Mouse (Mus musculus) heart, postnatal 14 days (tissue): ENCODE data around the gene Trim31. TPM values are rescaled to one million over a fixed set of nuclear protein-coding genes. Genes with fewer than 3 reads are reported as not detected.
A peak's percentile ranks its signal among the peaks of the same experiment; 100 is the strongest.

Experiments
- DNase-seq, 2 experiments: peaks; one replicate each; pipeline ENCODE4 v3.0.0; 2021 to 2022
- intact Hi-C: fragments of 180-260 bp; cut with DNase I; formaldehyde crosslinking; loops from one replicate; pipeline ENCODE4 v1.15.1; 2025
- total RNA-seq, 2 experiments: library from RNA; stranded (reverse); gene quantifications; 2 replicates each; pipeline ENCODE4 v1.2.3; 2021

The Trim31 gene
- total RNA-seq, 2 experiments from 2014 or later, result not detected

DNA sequence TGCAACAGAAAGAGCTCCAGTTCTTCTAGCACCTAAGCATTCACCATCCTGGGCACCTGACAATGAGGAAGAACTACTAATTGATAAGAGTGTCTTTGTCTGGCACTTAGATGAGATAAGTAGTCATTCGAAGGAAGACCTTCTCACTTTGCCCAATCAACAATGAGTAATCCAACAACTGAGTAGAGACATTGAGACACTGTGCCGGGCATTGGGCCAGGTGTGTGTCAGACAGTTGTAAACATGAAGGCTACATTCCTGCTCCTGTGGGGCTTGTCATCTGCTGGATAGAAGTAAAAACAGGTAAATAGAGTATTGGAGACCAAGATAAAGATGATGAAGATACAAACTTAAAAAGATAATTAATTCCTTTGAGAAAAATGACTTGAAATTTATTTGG lies 40.1 kb downstream of the Trim31 start:
- no peak for DNase-seq
- intact Hi-C loops, result no loop called here

DNA sequence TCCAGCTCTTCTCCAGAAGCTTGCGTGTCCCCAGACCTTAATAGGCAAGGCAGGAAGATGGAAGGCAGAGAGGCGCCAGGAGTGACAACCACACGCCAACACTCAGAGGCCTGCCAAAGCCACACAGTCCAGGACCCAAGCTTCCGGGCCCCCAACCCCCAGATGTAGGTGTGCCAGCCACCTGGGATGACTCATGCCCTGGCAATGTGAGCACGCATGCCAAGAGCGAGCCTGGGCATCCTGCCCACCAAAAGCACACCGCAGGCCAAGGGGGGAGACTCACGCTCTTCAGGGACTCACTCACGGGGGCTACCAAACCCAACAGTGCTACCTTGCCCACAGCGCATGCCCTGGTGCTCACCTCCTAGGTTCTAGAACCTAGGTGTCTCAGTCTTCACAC lies 44.5 kb downstream of the Trim31 start:
- intact Hi-C loops, result loop anchor here (2.0 kb wide), 1 partner anchor 28 kb away; no protein-coding TSS in a partner anchor
- DNase-seq, result peak; percentile 58 to 67

DNA sequence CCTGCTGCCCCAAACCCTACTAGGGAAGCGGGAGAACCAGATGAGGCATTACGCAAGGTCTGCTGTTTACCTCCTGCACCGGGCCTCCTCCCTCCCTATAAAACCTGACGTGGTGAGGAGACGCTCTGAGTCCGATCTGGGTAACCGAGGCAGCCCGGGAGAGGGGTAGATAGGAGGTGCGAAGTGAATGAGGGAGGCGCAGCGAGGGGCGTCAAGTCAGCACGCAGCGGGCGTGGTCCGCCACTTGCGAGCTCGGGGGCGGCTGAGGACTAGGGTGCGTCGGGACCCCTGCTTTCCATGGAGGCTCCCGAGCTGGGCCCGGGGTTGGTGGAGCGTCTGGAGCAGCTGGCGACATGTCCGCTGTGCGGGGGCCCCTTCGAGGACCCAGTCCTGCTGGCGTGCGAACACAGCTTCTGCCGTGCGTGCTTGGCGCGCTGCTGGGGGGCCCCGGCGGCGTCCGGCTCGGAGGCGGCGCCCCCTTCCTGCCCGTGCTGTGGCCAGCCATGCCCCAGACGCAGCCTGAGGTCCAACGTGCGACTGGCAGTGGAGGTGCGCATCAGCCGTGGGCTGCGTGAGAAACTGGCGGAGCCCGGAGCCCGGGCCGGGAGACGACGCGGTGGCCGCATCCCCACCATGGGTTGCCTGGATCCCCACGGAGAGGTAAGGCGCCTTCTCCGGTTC lies 45.0 kb downstream of the Trim31 start, which contains the start of gene Rnf39:
Rnf39 (plus strand) TSS at position 128 of the 681 bp plus-strand sequence.
- intact Hi-C loops, result loop anchor here (2.0 kb wide), 1 partner anchor 28 kb away; no protein-coding TSS in a partner anchor
- DNase-seq, result peak in 1 of 2 experiments; percentile 14

DNA sequence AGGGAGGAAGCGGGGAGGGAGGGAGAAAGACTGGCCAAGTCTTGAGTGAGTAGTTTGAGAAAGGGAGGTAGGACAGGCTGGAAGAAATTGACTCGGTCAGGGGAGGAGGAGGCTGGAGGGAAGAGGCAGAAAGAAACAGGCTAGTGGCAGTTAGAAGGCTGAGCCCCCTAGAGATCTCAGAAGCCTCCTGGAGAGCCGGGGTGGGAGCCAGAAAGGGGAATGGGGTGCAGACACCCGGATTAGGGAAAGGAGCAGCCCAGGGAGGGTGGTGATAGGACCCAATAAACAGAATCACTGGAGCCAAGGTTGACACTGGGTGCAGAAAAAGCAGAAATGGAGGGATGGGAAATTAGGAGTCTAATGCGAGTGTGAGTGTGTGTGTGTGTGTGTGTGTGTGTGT lies 45.8 kb downstream of the Trim31 start:
- intact Hi-C loops, result loop anchor here (2.0 kb wide), 1 partner anchor 29 kb away; no protein-coding TSS in a partner anchor
- DNase-seq, result no peak

DNA sequence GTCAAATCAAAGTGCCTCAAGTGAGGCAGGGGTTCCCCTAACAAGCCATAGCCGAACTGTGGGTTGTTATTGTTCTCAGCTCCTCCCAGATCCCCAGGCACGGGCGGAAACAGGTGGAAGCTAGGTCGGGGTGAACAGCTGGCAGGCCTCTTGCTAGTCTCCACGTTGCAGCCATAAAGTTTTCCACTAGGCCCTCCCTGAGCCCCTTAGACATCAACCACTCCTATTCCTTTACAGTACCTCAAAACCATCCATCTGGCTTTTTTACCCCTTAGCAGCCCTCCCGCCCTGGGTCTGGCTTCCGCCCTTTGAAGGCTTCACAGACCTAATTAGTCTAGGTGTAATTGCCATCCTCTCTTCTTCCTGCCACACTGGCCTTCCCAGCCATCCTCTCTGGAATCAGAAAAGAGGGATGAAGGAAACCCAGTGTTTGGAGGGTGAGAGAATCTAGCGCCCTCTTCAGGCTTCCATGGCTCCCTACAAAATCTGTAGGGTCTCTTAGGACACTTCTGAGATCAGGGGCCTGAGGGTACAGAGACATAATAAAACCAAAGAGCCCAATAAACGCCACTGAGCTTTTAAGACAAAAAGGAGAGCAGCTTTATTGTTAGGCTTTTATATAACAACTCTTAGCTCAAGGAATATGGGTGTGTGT lies 46.3 kb downstream of the Trim31 start:
- intact Hi-C loops, result no loop called here
- no peak for DNase-seq

DNA sequence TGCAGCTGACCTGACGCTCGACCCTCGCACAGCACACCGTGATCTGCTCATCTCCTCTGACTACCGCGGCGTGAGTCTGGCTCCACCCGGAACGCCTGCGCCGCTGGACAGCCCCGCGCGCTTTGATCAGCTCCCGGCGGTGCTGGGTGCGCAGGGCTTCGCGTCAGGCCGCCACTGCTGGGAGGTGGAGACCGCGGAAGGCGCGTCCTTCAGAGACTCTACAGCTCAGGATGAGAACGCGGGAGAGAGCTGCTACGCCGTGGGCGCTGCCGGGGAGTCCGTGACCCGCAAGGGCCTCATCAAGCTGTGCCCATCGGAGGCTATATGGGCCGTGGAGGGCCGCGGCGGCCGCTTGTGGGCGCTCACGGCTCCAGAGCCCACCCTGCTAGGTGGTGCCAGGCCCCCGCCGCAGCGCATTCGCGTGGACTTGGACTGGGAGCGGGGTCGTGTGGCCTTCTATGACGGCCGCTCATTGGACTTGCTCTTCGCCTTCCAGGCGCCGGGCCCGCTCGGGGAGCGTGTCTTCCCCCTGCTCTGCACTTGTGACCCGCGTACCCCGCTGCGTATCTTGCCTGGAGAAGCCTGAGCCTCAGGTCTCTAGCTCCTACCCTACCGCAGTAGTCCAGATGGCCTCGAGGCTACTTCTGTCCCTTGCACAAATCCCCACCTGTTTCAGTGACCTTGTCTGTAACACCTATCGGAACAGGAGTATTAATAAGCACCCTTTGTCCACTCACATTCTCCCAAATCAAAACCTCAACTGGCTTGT lies 49.3 kb downstream of the Trim31 start:
- intact Hi-C loops, result no loop called here
- peak; percentile 57 to 65 for DNase-seq

DNA sequence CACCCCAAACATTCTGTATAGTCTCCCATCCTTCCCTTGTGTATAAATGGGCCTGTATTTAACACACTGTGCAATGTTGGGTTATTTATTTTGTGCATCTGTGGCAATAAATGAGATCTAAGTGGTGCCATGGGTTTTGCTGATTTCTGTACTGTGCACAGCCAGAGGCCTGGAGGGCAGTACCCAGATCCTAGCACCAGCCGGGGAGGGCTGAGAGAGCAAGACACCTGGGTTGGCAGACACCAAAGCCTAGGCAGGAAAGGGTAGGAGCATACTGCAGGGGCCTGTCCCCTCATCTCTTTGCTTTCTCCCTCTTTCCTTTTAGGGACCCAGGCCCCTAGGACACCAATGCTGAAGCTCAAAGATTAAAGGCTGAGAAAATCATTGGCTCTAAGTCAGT lies 50.4 kb downstream of the Trim31 start:
- no peak for DNase-seq
- intact Hi-C loops, result no loop called here

DNA sequence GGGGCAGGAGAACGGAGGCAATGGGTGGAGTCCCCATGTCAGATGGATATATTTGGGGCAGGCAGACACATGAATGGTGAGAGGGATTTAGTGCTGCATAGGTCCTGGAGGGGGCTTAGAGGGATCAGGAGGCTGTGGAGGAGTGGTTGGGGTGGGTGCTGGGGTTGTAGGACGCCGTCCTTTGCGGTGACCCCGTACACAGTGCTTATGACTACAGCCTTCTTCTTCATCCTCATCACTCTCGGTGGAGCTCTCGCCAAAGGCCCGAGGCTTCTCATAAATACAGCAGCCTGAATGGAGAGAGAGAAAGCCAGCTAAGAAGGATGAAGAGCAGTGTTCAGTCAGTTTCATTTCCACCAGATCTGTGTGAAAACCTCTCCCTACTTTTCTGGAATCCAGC lies 51.3 kb downstream of the Trim31 start:
- intact Hi-C loops, result no loop called here
- DNase-seq, result no peak

DNA sequence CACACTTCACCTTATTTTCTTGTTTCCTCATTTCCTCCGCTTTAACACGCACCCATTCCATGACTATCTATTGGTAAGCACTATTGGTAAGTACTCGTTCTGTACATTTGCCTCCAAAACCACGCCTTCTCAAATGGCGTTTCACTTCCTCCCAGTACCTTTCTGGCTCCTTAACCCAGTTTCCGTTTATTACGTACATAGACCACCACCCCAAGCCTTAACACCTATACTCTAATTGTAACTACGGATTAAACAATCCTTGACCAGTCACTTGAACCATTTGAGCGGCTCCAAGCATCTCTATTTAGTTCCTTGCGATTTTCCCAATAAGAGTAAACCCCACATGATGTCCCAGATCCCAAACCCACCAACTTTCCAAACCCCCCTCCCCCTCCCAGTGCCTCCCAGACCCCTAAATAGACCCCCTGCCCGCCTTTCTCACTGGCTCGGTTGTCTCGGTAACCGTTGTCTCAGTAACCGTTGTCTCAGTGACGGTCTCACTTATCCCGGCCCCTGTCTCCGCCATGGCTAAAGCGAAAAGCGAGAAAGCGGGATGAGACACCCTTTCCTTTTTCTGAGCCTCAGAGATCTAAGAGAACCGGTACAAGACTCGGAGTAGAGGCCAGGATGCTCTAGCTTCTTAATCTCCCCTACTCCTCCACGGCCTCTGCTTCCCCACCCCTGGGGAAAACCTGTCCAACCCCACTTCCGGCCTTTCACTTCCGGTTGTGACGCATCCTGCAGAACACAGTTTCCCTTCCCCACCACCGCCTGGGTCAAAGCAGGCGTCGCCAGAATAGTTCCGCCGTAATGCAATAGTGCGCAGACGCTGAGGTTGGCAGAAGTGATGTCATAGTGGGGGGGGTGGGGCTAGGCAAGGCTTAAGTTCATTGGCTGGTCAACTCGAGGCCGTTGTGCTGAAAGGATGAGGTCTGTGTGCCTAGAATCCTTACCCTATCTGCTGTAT lies 53.3 kb downstream of the Trim31 start, which contains the start of gene Ppp1r11:
Ppp1r11 (minus strand) TSS at position 761 of the 967 bp plus-strand sequence.
- intact Hi-C loops, result loop anchor here (5.0 kb wide), 1 partner anchor 109 kb away; no protein-coding TSS in a partner anchor
- DNase-seq, result peak; percentile 92 to 95

DNA sequence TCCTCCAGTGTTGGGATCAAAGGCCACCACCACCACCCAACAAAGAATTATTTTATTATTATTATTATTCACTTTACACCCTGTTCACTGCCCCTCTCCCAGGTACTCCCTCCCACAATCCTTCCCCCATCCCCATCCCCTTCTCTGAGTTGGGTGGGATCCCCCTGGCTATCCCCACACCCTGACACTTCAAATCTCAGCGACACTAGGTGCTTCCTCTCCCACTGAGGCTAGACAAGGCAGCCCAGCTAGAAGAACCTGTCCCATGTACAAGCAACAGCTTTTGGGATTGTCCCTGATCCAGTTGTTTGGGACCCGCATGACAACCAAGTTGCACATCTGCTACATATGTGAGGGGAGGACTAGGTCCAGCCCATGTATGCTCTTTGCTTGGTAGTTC lies 54.7 kb downstream of the Trim31 start:
- DNase-seq, result no peak
- intact Hi-C loops, result loop anchor here (5.0 kb wide), 1 partner anchor 110 kb away; no protein-coding TSS in a partner anchor

DNA sequence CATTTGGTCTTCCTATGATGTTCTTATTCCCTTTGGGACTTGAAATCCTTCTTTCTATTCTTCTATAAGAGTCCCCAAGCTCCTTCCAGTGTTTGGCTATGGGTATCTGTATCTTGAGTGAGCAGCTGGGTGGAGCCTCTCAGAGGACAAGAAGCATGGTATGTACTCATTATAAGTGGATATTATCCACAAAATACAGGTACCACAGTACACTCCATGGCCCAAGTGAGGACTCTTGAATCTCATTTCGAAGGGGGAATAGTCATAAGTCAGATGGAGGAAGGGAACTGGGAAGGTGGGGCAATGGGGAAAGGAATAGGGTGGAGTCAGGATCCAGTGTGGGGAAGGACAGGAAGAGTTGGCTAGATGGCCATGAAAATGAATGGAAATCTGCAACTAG lies 55.1 kb downstream of the Trim31 start:
- intact Hi-C loops, result loop anchor here (5.0 kb wide), 1 partner anchor 111 kb away; no protein-coding TSS in a partner anchor
- DNase-seq, result no peak

DNA sequence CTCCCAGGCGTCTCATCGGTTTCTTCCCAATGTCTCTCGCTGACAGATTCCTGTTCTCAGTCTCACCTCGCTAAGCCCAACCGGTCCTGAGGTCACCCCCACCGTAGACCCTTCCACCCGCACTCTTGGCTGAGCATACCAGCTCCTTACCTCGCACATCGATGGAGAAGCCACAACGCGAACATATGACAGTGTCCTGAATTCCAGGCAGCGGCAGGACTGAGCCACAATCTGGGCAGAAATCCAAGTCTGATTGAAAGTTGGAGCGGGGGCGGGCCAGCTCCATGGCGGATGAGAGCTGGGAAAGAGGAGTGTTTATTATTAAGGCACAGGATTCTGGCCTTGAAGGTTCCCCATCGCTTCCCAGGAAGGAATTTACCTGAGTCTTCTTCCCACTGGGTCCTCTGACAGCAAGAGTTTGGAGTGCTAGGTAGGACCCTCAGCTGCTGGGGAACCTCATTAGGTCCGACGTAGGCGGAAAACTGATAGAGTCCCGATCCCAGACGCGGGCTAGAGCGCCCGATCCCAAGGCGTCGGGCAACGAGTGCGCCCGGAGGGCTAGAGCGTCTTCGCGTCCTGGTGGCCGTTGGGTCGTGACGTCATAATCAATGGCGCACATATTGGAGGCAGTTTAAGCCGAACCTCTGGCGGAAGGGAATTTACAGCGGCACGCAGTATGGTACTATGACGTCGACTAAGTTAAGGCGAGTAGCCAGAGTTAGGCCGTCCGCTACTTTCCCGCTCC lies 60.3 kb downstream of the Trim31 start, which contains the start of the genes Znrd1 and Znrd1as:
Znrd1 (minus strand) TSS at position 561 of the 745 bp plus-strand sequence.
Znrd1as (plus strand) TSS at position 594 of the 745 bp plus-strand sequence.
- intact Hi-C loops, result loop anchor here (5.0 kb wide), 1 partner anchor 41 kb away; no protein-coding TSS in a partner anchor
- peak; percentile 94 for DNase-seq

DNA sequence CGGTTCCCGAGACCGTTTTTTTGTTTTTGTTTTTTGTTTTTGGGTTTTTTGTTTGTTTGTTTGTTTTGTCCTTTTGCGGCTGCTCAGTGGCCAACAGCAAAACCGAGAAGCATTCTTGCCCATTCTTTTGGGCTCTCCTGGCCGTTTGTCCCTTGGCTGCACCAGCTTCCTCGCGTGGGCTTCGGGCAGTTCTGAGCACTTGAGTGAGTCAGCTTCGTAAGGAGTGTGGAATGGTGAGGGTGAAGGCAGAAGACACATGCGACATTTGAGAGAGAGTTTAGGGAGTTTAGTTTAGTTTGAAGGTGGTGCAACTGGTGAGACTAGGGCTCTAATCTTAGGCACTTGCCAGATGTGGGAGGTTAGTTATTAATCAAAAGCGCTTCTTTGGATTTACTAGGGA lies 61.0 kb downstream of the Trim31 start:
- intact Hi-C loops, result loop anchor here (5.0 kb wide), 1 partner anchor 42 kb away; no protein-coding TSS in a partner anchor
- peak in 1 of 2 experiments; percentile 10 for DNase-seq

Other genes starting within 250 kb of the Trim31 start
- not detected for gene H2-M1, start 225.9 kb upstream of the Trim31 start, total RNA-seq
- gene H2-M10.5, start 125.2 kb upstream of the Trim31 start, total RNA-seq, result not detected
- not detected for gene H2-M10.6, start 85.9 kb upstream of the Trim31 start, total RNA-seq
- 10 to 100 TPM; 20.6 to 23.4 TPM for gene Trim26, start 61.0 kb upstream of the Trim31 start, total RNA-seq
- not detected for gene Trim15, start 30.9 kb upstream of the Trim31 start, total RNA-seq
- 1 to 10 TPM; 2.0 to 2.5 TPM for gene Trim10, start 28.5 kb upstream of the Trim31 start, total RNA-seq
- gene Trim40, start 8.0 kb upstream of the Trim31 start, total RNA-seq, result not detected
- gene Rnf39, start 44.8 kb downstream of the Trim31 start, total RNA-seq, result under 1 TPM; 0.49 to 0.57 TPM
- 10 to 100 TPM; 62.2 to 68.6 TPM for gene Ppp1r11, start 53.6 kb downstream of the Trim31 start, total RNA-seq
- 10 to 100 TPM; 21.4 to 26.9 TPM for gene Znrd1, start 60.4 kb downstream of the Trim31 start, total RNA-seq
- 1 to 10 TPM; 8.5 to 9.9 TPM for gene Znrd1as, start 60.5 kb downstream of the Trim31 start, total RNA-seq
- gene 2410137M14Rik, start 83.1 kb downstream of the Trim31 start, total RNA-seq, result not detected
- gene H2-M5, start 91.4 kb downstream of the Trim31 start, total RNA-seq, result under 1 TPM; 0.15 to 0.31 TPM
- gene Zfp57, start 103.0 kb downstream of the Trim31 start, total RNA-seq, result 1 to 10 TPM; 3.7 to 4.6 TPM
- not detected for gene Mog, start 125.3 kb downstream of the Trim31 start, total RNA-seq
- 10 to 100 TPM; 16.9 TPM for gene Gabbr1, start 147.8 kb downstream of the Trim31 start, total RNA-seq
- not detected for gene Olfr90, start 190.4 kb downstream of the Trim31 start, total RNA-seq
- gene Olfr91, start 200.2 kb downstream of the Trim31 start, total RNA-seq, result not detected
- gene Olfr92, start 222.0 kb downstream of the Trim31 start, total RNA-seq, result not detected